Mouse (Mus musculus) heart, adult 8-10 months (tissue): ENCODE data around the gene Otulinl. TPM values are rescaled to one million over a fixed set of nuclear protein-coding genes. Genes with fewer than 3 reads are reported as not detected.

Experiments used
- DNase-seq: peaks from one replicate; pipeline ENCODE4 v3.0.0; 2022; ENCODE audit warnings: low spot score
- total RNA-seq, 4 experiments: library from RNA; stranded (reverse); gene quantifications; 2 replicates each; pipeline ENCODE4 v1.2.4; 2022

Gene Otulinl
- total RNA-seq, 4 experiments from 2014 or later, result 0.79 to 2.2 (median 1.1) TPM

GRCm38 (mm10) chr15:27656626-27657025 lies 24.8 kb downstream of the Otulinl start:
- DNase-seq, result no peak

DNA sequence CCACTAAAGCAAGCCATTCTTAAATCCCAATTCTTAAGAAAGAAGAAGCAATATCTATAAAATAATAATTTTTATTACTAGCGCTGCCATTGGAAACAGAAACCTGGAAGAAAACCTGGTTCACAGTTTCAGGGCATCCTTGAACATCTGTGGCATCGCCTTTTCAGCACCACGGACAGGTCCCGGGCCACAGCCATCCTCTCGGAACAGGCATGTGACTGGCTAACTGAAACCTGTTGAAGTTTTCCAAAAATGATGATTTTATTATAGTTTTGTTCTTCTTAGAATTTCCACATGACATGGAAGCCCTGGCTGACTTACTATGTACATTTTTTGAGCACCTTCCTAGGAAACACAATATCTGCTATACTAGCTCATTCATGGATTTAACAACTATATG lies 26.4 kb downstream of the Otulinl start:
- DNase-seq, result no peak

DNA sequence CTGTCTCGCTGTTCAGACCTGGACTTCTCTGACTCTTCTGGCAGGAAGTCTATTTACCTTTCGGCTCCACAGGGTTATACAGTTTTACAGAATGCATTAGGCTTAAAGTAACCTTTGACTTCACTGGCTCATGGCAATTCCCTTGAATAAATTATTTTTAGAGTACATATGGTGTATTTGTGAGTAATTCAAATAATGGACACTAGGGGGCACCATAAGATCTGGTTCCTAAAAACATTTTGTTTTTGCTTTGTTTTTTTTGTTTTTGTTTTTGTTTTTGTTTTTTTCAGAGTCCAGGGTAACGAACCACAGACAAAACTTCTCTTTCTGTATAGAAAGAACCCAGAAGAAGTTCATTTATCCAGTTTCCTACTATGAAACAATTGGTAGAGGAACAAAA lies 33.7 kb downstream of the Otulinl start:
- no peak for DNase-seq

GRCm38 (mm10) chr15:27646665-27647064 lies 34.7 kb downstream of the Otulinl start:
- no peak for DNase-seq

GRCm38 (mm10) chr15:27645250-27645649 lies 36.1 kb downstream of the Otulinl start:
- no peak for DNase-seq

GRCm38 (mm10) chr15:27642895-27643294 lies 38.5 kb downstream of the Otulinl start:
- peak; percentile 55 for DNase-seq

DNA sequence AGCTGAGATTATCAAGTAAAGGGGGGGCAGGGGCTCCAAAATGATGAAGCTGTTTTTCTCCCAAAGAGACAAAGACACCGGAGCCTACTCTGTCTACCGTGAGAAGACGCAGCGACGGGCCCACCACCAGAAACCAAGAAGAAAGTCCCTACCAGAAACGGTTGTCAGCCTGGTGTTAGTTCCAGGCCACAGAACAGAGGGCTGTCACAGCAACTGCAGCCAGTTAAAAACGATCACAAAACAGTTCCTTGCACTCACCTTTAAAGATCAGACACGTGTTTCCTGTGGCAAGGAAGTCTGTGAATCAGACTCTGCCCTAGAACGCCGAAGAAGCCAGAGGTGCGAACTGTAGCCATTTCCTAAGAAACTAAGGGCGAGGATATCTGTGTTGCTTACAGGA lies 40.2 kb downstream of the Otulinl start:
- DNase-seq, result no peak

GRCm38 (mm10) chr15:27633941-27634900 lies 47.2 kb downstream of the Otulinl start:
- no peak for DNase-seq

DNA sequence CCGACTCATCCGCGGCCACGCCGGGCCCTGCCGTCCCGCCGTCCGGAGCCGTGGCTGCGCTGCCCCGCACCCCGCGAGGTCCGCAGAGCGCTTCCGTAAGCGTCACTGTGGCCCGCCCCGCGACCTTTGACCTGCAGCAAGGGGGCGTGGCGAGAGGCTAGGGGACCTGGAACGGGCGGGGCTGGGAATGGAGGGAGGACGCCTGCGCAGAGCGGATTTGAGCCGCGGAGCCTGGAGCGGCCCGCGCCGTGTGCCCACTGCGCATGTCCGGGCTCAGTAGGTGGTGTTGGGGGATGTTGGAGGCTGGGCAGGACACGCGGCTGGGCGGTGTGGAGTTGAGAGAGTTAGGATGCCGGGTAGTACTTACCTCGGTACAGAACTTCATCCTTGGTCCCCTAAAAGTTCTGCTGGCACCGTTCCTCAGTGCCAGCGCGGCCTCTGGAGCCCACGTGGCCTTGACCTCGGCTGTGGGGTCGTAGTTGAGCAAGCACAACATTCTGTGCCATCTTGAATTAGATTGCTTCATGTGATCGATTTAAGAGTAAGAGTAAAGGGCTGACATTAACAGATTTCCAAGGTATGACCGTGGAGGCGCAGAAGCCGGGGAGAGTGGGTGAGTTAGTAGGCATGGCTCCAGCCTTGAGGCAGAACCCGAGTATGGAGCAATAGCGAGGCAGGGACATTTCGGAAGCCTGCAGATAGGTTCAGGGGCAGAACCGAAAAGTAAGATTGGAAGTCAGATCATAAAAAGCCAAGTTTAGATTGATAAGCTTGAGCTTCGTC lies 50.6 kb downstream of the Otulinl start, which contains the start of gene Otulin:
Gene Otulin (minus strand): TSS at position 93 of the 783 bp plus-strand sequence.
- DNase-seq, result peak; percentile 97

DNA sequence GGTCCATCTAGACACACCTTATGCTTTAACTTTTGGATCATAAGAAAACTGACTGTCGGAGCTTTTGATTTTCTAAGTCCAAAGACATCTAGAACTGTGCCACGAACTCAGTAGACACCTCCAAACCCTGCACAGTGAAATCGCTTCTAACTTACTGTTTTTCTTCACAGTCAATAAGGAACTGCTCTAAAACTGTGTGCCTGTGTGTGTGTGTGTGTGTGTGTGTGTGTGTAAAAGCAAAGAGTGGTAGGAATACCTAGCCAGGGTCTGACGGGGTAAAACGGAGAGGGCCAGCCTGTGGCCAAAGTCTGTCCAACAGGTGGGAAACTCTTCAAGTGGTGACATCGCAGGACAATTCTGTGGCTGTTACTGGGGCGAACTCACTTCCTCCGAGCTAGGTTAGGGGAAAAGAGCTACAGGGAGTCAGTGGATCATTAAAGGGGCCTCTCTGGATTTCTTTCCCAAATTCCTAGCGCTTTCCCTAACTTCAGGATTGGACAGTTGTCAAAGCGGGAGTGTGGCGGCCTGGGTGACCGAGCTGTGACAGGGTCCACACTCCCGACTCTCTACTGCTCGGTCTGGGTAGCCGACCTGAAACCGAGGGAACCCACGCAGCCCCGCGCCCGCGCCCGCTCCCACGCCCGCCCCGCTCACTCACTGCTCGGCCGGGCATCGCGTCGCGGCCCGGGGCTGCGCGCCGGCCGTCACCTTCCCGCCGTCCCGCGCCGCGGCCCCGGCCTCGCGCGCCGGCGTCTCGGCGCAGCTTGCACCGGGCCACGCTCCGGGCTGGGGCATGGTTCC lies 51.4 kb downstream of the Otulinl start:
- no peak for DNase-seq

DNA sequence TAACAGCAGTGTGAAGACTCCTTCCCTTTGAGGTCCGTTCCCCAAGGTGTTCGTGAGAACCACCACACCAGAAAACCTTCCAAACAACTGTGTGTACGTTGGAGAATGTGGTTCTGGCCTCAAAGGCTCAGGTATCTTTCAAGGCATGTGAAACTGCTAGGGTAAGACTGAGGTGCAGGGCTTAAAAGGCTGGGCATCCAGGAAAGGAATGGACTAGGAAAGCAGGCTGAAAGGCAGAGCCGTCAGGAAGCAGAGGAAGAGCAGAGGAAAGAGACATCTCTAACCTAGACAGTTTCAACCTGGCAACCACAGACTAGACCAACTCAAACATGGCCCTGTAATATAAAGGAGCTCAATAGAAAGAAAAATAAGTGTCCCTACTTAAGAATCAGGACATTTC lies 52.3 kb downstream of the Otulinl start:
- no peak for DNase-seq

DNA sequence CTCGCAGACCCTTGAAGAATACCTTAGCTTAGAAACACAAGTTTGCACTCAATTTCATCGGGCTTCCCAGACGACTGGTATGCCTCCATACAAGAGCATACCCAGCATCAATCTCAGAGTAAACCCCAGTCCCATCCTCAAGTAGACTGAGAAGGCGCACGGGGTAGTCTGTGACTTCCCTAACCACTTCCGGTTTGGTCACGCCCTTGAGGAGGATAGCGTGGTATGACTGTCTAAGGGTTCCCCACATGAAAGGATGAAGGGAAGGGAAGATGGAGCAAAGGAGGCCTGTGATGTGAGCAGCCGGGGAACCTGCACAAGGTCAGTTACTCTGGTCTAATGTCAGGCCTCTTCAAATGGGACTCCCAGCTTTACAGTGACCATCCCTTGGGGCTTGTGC lies 53.6 kb downstream of the Otulinl start:
- DNase-seq, result no peak

GRCm38 (mm10) chr15:27626314-27626713 lies 55.1 kb downstream of the Otulinl start:
- DNase-seq, result no peak

DNA sequence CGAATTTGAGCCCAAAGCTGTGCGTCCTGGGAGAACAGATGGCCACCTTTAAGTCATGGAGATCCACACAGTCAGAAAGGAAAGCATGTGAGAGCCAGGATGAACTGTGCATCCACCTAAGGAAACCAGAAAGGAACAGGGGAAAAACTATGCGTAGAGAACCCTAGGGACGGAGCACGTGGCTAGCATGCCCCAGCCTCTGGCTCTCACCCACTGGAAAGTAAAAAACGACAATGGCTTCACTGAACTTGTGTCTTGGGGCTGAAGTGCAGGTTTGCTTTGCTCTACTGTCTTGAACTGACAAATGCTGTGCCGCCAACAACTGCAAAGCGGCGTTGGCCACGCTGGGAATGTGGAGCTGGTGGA lies 55.5 kb downstream of the Otulinl start:
- no peak for DNase-seq

GRCm38 (mm10) chr15:27625014-27625889 lies 56.1 kb downstream of the Otulinl start:
- no peak for DNase-seq

DNA sequence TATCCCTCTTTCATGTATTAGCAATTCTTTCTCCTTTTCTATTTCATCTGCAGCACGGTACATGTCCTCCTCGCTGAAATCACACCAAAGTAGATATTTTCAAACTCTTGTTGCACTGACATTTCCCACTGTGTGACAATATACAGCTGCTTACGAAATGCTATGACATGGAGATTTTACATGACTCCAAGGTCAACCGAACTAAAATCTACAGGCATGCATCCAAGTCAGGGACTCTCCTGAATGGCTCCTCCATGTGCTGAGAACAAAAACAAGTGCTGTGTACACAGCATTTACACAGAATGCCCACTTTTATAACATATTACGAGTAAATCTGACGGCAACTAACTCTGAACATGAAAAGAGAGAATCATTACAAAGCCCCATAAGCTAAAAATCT lies 58.1 kb downstream of the Otulinl start:
- DNase-seq, result no peak

GRCm38 (mm10) chr15:27620475-27621185 lies 60.7 kb downstream of the Otulinl start:
- no peak for DNase-seq

- no peak for DNase-seq
Measured at GRCm38 (mm10) chr15:27619683-27620082, 61.7 kb downstream of the Otulinl start.

- DNase-seq, result peak; percentile 44
Measured at GRCm38 (mm10) chr15:27618778-27619533, 62.4 kb downstream of the Otulinl start.
